ENCODE assay signal across 8 mouse cellular contexts in the genomic region with DNA sequence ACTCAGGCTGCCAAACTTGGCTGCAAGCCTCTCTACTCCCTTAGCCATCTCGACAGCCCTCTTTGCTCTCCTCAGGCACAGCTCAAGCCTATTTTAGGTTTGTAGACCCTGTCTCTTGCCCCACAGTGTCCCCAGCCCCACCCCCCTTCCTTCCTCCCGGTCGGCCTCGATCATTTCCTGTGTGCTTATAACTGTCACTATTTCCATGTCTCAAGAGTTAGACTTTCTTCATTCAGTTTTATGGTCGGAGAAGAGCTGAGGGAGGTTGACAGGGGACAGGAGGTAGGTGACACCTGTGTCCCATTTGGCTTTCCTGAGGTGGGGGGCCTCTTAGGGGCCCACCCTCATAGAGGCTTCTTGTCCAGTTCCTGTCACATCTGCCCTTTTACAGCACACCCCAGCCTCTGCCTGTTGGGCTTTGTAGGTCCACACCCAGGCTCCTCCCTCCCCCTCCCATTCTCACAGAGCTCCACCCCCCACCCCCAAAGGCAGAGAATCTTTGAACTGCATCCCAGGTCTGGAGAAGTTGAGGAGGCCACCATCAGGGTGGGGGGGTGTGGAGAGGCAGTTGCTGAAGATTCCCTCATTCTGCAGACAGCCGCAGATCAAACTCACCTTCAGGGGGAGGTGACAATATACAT. TPM values are rescaled to one million over a fixed set of nuclear protein-coding genes. Genes with fewer than 3 reads are reported as not detected.
DNase-seq lines count a peak whose midpoint lies in the region; ATAC-seq and TF ChIP-seq lines count a peak whose summit lies in the region.

No protein-coding gene starts in this region.

- no peaks in the 10 kb centered on the region for H3K27me3 ChIP-seq in forebrain, embryonic 13.5 days
- no peaks in the 10 kb centered on the region for H3K27me3 ChIP-seq in liver, adult 2 months (ENCODE audit: control insufficient read depth, insufficient read depth, low read length)
- no peaks in the 10 kb centered on the region for H3K27me3 ChIP-seq in stomach, embryonic 14.5 days (ENCODE audit: control insufficient read depth, insufficient read depth, low read length)

- H3K36me3 ChIP-seq in forebrain, embryonic 13.5 days (ENCODE audit: poor library complexity, severe bottlenecking): peaks cover 42% of the 10 kb centered on the region
- no peaks in the 10 kb centered on the region for H3K36me3 ChIP-seq in liver, adult 2 months (ENCODE audit: control insufficient read depth, insufficient read depth, low read length)
- H3K36me3 ChIP-seq in stomach, embryonic 14.5 days (ENCODE audit: control insufficient read depth, insufficient read depth, low read length): peaks cover 29% of the 10 kb centered on the region

- no peak for TF ChIP-seq POLR2A in liver, adult 2 months (IDR thresholded peaks at IDR 0.05; ENCODE audit: extremely low read depth, insufficient read depth, low read length)

- H3K4me2 ChIP-seq in forebrain, embryonic 13.5 days: peak overlapping the region; percentile 99
- H3K4me2 ChIP-seq in stomach, embryonic 14.5 days (replicated peaks; ENCODE audit: low read depth, low read length): peak overlapping the region; percentile 90

- ATAC-seq in forebrain, embryonic 13.5 days: no peak
- ATAC-seq in stomach, embryonic 14.5 days (ENCODE audit: insufficient number of reproducible peaks, insufficient read depth, low FRiP score, low read depth): no peak

- DNase-seq in kidney, postnatal 10 days: peak; percentile 50
- no peak for DNase-seq in kidney, adult 11 months
- DNase-seq in liver, adult 2 months (ENCODE audit: extremely low read depth, low read depth, low spot score): no peak
- no peak for DNase-seq in layer of hippocampus, postnatal 25 days (ENCODE audit: extremely low spot score in 1 of 2, low spot score in 1 of 2)
- DNase-seq in cerebellum, adult 8-10 months: no peak
- no peak for DNase-seq in ovary, postnatal 10 days (ENCODE audit: low spot score)

- H3K9me3 ChIP-seq in forebrain, embryonic 13.5 days (replicated peaks): no peaks in the 10 kb centered on the region
- H3K9me3 ChIP-seq in stomach, embryonic 14.5 days (ENCODE audit: control insufficient read depth, low read depth, low read length): no peaks in the 10 kb centered on the region

- H3K79me2 ChIP-seq in liver, adult 2 months (ENCODE audit: control insufficient read depth, insufficient read depth, low read length): no peaks in the 10 kb centered on the region; the same call in 1 of the 2 replicates

- peaks cover 40% of the 10 kb centered on the region for H3K4me1 ChIP-seq in forebrain, embryonic 13.5 days
- no peaks in the 10 kb centered on the region for H3K4me1 ChIP-seq in liver, adult 2 months (ENCODE audit: control insufficient read depth, insufficient read depth, low read length)
- H3K4me1 ChIP-seq in stomach, embryonic 14.5 days (ENCODE audit: control insufficient read depth, insufficient read depth, low read length): peaks cover 23% of the 10 kb centered on the region

- H3K9ac ChIP-seq in forebrain, embryonic 13.5 days: no peak overlapping the region
- no peak overlapping the region for H3K9ac ChIP-seq in liver, adult 2 months (ENCODE audit: low read depth, low read length)
- H3K9ac ChIP-seq in stomach, embryonic 14.5 days (replicated peaks; ENCODE audit: low read depth, low read length): no peak overlapping the region

- 85% methylated on average over 6 of the region's 6 CpGs for WGBS in forebrain, embryonic 13.5 days
- WGBS in liver, adult 2 months: 65% methylated on average over 6 of the region's 6 CpGs
- 52% methylated on average over 6 of the region's 6 CpGs for WGBS in stomach, embryonic 14.5 days

- H3K4me3 ChIP-seq in forebrain, embryonic 13.5 days: no peak overlapping the region
- H3K4me3 ChIP-seq in liver, adult 2 months (ENCODE audit: insufficient read depth, low read depth, low read length): no peak overlapping the region
- H3K4me3 ChIP-seq in stomach, embryonic 14.5 days (ENCODE audit: low read depth, low read length): peak overlapping the region; percentile 84

- TF ChIP-seq CTCF in liver, adult 2 months (IDR thresholded peaks at IDR 0.05; ENCODE audit: low read depth, low read length): no peak

- H3K27ac ChIP-seq in forebrain, embryonic 13.5 days: no peak overlapping the region
- H3K27ac ChIP-seq in liver, adult 2 months (replicated peaks; ENCODE audit: insufficient read depth, low read depth, low read length): peak overlapping the region; percentile 9; the same call in 1 of the 2 replicates
- H3K27ac ChIP-seq in stomach, embryonic 14.5 days (ENCODE audit: low read length): peak overlapping the region; percentile 58; the same call in 1 of the 2 replicates

RNA-seq across cellular contexts. Expression of a gene that starts 3.8 kb away (rescaled TPM):
- 64.3 and 71.0 TPM in 2 replicates for polyA plus RNA-seq in forebrain, embryonic 13.5 days (2015; fragmentation: Nextera tagmentation; extraction: Ambion mirVana)
- 4.4 and 4.5 TPM in 2 replicates for total RNA-seq in liver, adult 2 months (2014; rRNA removed)
- 11.4 and 22.1 TPM in 2 replicates for polyA plus RNA-seq in liver, adult 2 months (2012; rRNA removed)
- polyA plus RNA-seq in stomach, embryonic 14.5 days (2014; fragmentation: Nextera tagmentation; extraction: Ambion mirVana): 118 and 132 TPM in 2 replicates
- total RNA-seq in layer of hippocampus, postnatal 25 days (2021): 100 to 1,000 TPM; 203 to 214 TPM

RNA-seq across cellular contexts. Expression of a gene that starts 7.9 kb away (rescaled TPM):
- 25.0 and 26.5 TPM in 2 replicates for polyA plus RNA-seq in forebrain, embryonic 13.5 days (2015; fragmentation: Nextera tagmentation; extraction: Ambion mirVana)
- total RNA-seq in liver, adult 2 months (2014; rRNA removed): 0.13 and 0.18 TPM in 2 replicates
- polyA plus RNA-seq in liver, adult 2 months (2012; rRNA removed): 0.17 and 0.28 TPM in 2 replicates
- 1.0 and 1.4 TPM in 2 replicates for polyA plus RNA-seq in stomach, embryonic 14.5 days (2014; fragmentation: Nextera tagmentation; extraction: Ambion mirVana)
- 10 to 100 TPM; 63.9 to 65.5 TPM for total RNA-seq in layer of hippocampus, postnatal 25 days (2021)

RNA-seq across cellular contexts. Expression of a gene that starts 29.3 kb away (rescaled TPM):
- polyA plus RNA-seq in forebrain, embryonic 13.5 days (2015; fragmentation: Nextera tagmentation; extraction: Ambion mirVana): 38.3 and 45.0 TPM in 2 replicates
- total RNA-seq in liver, adult 2 months (2014; rRNA removed): 11.5 and 16.7 TPM in 2 replicates
- polyA plus RNA-seq in liver, adult 2 months (2012; rRNA removed): 28.9 and 34.0 TPM in 2 replicates
- 32.7 and 38.1 TPM in 2 replicates for polyA plus RNA-seq in stomach, embryonic 14.5 days (2014; fragmentation: Nextera tagmentation; extraction: Ambion mirVana)
- 10 to 100 TPM; 24.7 to 26.2 TPM for total RNA-seq in layer of hippocampus, postnatal 25 days (2021)

RNA-seq across cellular contexts. Expression of a gene that starts 38.1 kb away (rescaled TPM):
- 10.3 and 12.3 TPM in 2 replicates for polyA plus RNA-seq in forebrain, embryonic 13.5 days (2015; fragmentation: Nextera tagmentation; extraction: Ambion mirVana)
- total RNA-seq in liver, adult 2 months (2014; rRNA removed): 13.7 and 15.9 TPM in 2 replicates
- 16.3 and 18.7 TPM in 2 replicates for polyA plus RNA-seq in liver, adult 2 months (2012; rRNA removed)
- polyA plus RNA-seq in stomach, embryonic 14.5 days (2014; fragmentation: Nextera tagmentation; extraction: Ambion mirVana): 13.6 and 17.6 TPM in 2 replicates
- total RNA-seq in layer of hippocampus, postnatal 25 days (2021): 10 to 100 TPM; 40.1 to 42.8 TPM

RNA-seq across cellular contexts. Expression of a gene that starts 38.3 kb away (rescaled TPM):
- 12.7 and 15.4 TPM in 2 replicates for polyA plus RNA-seq in forebrain, embryonic 13.5 days (2015; fragmentation: Nextera tagmentation; extraction: Ambion mirVana)
- 3.3 and 4.2 TPM in 2 replicates for total RNA-seq in liver, adult 2 months (2014; rRNA removed)
- 1.7 and 1.9 TPM in 2 replicates for polyA plus RNA-seq in liver, adult 2 months (2012; rRNA removed)
- polyA plus RNA-seq in stomach, embryonic 14.5 days (2014; fragmentation: Nextera tagmentation; extraction: Ambion mirVana): 22.3 and 23.3 TPM in 2 replicates
- 1 to 10 TPM; 6.1 to 6.2 TPM for total RNA-seq in layer of hippocampus, postnatal 25 days (2021)

Comparison
In these comparisons a context has a peak if more than half of its experiments do, and no peak if none do; other contexts are left out.
1. RNA of a gene that starts 7.9 kb away (polyA plus RNA-seq): 25.0 to 26.5 TPM in forebrain, embryonic 13.5 days; 1.0 to 1.4 TPM in stomach, embryonic 14.5 days and 0.17 to 0.28 TPM in liver, adult 2 months; every median in the first group is over 10 times any median in the second.